Mouse (Mus musculus): ENCODE measurements around the gene Lysmd4. TPM values are rescaled to one million over a fixed set of nuclear protein-coding genes. Genes with fewer than 3 reads are reported as not detected.

The Lysmd4 gene
- polyA plus RNA-seq (2017; shearing (Covaris generic)) = 1 to 10 TPM; 5.1 to 8.8 TPM

DNA sequence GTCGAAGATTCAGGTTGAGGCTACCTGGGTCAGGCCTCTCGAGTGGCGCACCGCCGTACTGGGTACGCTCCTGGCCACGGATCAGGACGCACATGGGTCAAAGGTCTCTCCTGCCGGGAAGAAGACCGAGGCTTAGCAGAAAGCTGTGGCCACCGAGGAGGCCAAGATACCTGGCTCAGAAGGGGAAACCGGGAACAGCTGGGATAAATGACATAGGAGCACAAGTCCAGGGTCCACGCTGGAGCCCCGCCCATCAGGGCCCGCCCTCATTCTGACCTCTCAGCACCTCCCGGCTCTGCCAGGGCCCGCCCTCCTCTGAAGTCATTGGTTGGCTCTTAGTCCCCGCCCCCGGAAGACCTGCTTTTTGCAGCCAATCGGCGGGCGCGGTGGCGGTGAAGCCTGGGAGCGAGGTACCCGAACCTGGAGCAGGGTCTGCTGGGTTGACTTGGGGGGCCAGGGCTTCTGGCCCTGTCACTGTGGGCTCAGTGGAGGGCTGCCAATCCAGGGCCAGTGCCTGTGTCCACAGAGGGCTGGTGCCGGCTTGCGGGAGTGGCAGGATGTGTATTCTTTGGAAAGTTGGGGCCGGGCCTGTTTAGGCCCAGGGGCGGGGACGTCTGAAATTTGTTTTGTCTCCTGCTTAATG is at the start of gene Lysmd4:
TSS of gene Lysmd4 (plus strand) at position 325 of the 643 bp plus-strand sequence.
- ATAC-seq = peak; percentile 99

DNA sequence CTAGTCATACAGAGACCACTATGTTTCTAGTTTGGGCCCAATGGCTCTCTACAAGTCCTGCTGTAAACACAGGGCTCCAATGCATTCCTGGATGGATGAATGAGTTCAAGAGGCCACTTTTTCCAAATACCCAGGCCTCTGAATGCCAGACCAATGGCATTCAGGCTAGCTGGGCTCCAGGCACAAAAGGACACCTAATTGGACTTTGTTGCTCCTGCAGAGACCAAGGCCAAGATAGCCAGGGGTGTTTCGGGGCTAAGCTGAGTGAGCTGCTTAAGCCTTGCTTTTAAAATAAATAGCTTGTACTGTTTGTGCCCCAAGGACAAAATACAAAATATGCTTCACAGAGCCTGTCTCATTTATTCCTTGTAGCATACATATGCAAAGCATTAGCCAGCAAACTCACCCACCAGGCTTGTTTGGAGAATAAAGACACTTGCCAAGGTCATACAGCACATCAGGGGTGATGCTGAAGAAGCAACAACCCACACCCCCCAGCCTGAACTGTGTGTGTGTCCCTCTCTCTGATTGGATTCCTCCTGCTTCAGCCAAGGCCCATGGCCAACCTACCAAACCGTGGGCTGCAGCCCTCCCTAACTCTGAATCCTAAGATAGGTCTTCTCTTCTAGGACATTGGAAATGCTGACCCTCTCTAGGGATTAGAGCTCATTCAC is 48.7 kb upstream of the Lysmd4 start:
- no peak for ATAC-seq

DNA sequence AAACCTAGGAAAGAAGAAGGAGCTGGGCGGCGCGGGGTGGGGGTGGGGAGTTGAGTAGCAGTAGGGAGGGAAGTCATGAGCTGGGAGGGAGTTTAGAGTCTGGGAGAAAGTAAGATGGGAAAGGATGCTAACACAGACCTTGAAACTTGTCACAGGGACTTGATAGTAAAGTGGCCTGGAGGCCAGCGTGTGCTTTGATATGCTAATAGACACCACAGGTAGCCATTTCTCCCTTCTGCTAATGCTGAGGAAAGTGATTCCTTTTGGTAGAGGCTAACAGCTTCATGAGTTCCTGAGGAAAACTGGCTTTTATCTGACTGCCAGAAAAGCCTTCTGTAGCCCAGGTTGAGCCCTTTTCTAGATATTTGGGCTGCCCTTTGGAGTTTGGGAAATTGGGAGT is 38.6 kb upstream of the Lysmd4 start:
- no peak for ATAC-seq

DNA sequence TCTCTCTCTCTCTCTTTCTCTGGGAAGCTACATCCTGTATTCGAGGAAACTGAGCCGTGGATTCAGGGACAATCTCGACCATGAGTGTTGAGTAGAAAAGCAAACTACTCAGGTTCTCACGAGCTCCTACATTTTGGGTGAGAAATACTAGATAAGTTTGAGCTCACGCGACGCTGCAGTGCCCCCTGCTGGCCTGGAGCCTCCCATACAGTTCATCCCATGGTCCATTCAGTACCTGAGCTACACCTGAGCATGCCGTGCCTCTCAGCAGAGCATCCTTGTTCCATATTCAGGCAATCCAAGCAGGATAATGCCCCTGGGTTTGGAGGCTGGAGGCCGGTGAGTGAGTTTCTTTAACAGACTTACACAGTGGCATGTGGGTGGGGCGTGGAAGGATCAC is 22.9 kb upstream of the Lysmd4 start:
- ATAC-seq = no peak

DNA sequence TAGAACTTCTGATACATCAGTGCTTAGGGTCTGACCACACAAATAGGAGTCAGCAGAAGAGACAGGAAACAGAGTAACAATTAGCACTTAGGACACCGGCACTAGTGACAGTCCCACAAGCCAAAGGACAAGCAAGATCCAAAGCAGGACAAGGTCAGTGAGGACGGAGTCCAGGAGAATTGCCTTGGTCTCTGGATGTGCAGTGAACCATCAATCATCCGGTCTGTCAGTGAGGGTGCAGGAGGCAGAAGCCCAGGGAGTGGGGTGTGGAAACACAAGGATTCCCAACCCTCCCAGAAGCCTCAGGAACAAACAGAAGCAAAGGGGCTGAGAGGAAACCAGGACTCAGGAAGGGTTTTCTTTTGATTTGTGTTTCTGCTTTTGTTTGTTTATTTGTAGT is 18.7 kb upstream of the Lysmd4 start:
- ATAC-seq = no peak

DNA sequence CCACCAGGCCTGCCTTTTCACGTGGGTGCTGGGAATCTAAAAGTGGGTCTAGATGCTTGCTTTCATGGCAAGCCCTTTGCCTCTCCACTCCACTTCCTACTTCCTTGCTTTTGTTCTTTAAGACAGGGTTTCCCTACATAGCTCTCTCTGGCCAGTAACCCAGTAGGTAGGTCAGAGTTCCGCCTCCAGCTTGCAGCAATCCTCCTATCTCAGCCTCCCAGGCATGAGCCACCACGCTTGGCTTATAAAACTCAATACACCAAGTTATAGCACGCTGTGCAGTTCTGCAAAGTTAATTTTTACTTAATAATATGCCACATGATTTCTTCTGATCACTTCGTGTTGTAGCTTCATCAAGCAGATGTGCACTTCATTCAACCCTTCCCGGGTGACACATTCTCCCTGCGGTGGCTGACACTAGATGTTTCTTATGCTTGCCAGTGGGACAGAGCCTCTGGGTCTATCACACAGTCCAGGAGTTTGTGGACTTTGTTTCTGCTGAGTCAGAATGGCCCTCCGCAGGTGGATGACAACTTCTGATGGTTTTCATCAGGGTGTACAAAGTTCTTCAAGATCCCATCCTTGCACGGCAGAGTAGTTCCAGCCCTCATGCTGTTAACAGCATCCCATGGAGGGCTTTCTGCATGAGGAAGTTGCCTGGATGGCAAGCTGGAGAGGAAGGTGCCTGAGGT is 16.5 kb upstream of the Lysmd4 start:
- ATAC-seq = no peak

DNA sequence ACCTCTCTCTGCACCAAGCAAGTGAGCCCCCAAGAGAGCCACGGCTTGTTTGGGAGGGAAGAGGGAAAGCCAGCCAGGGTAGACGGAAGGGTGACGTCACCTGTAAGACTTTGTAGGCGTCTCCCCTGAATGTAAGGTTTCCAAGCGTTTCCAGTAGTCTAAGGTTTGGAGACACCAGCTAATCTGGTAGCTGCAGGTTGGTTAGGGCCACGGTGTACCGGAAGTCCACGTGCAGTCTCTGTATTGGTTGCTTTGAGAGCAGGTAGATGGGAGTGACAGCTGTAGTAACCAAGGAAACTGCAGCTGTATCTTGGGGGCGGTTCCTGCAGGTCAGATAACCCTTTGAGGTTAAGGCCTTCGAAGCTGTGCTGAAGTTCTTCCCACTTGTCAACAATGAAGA is 15.8 kb upstream of the Lysmd4 start:
- no peak for ATAC-seq

DNA sequence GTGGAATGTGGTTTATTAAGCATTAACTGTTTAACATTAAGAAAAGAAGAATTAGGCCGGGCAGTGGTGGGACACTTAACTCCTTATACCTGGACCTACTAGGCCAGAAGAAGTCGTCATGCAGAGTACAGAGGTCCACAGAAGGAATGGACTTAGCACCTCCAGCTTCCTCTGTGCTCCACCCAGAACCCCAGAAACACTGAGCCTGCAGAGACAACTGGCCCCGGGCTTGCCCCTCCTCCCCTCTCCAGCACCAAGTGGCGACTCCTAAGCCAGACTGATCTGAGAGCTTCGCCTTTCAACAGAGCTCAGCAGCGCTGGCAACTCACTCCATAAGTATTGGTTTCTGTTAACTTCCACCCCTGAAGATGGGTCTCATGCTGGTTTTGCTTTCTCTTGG is 14.6 kb upstream of the Lysmd4 start:
- no peak for ATAC-seq

DNA sequence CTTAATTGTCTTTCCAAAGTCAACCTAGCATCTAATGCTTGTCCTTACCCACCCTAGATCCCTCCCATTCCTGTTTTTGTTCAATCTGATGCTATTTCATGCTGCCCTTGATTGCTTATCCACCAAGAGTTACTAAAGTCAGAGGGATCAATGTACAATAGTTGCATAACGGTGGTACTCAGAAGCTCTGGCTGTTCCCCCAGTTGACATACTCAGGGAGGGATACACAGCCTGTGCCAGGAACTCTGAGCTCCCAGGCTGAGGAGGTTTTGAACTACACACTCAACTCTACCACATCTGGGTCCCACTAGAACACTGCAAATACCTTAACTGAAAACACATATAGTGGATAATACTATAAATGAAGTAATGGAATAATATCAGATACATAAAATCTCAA is 14.0 kb upstream of the Lysmd4 start:
- ATAC-seq = no peak

DNA sequence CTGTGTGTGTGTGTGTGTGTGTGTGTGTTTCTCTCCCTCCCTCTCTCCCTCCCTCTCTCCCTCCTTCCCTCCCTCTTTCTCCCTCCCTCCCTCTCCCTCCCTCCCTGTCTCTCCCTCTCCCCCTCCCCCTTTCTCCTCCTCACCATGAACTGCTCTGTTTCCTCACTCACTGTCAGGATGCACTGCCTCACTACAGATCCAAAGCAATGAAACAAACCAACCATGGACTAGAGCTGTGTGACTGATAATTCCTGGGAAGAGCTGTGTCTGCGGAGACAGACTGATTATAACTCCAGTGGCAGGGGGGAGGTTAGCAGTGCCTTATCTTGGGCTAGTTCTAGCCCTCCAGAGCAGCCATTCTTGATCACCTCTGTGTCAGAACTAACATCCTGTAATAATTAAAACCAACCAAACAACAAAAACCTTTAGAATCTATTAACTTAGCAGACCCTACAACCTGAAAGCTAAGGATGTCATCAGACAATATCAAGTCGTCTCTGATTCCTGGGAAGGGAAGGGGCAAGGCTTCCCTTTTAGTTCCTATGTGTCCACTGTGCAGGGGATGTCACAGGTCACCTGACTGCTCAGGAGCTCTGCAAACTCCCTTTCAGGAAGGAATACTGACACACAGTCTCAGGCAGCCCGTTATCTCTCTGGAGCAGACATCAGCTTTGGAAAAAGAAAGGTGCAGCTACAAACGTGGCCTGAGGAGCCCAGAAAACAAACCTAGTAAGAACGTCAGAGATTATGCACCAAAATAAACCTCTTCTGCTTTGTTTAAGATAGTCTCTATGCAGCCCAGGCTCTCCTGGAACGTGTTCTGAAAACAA is 12.1 kb upstream of the Lysmd4 start:
- ATAC-seq = no peak

DNA sequence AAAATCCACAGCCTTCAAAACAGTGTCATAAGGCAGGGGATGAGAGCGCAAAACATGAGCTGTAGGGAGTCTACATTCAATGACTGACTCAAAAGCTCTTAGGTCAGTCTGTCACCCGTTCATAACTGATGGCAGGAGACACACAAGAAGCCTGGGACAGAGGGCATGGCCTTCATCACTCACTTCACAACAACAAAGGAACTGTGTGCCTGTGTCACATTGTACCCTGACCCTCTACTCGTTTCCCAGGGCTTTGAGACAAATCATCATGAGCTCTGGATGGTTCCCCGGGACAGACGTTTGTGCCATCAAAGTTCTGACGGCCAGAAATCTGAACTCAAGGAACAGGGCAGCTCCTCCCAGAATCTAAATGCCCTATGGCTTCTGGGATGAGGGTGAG is 11.0 kb upstream of the Lysmd4 start:
- no peak for ATAC-seq

DNA sequence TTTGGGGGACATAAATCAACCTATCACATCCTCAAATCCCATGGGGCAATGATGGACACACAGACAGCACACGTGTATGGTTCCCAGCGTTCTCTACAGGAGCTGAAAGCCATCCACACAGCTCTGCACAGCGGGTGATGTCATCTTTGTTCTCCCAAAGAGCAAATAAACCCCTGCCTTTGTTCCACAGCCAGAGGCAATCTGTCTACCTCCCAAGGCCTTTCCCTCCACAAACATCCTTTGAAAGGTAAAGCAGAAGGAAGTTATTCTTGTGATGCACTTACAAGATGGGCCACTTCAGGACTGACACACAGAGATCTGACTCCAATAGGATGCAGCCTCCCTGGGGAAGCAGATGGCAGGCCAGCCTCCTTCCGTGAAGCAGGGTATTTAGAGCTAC is 10.4 kb upstream of the Lysmd4 start:
- no peak for ATAC-seq

DNA sequence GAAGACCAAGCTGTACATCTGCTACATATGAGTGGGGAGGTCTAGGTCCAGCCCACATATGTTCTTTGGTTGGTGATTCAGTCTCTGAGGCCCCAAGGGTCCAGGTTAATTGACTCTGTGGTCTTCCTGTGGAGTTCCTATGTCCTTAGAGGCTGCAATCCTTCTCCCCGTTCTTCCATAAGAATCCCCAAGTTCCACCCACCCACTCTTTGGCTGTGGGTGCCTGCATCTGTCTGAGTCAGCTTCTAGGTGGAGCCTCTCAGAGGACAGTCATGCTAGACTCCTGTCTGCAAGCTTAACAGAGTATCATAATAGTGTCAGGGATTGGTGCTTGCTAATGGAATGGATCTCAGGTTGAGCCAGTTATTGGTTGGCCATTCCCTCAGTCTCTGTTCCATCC is 8.8 kb upstream of the Lysmd4 start:
- ATAC-seq = no peak

DNA sequence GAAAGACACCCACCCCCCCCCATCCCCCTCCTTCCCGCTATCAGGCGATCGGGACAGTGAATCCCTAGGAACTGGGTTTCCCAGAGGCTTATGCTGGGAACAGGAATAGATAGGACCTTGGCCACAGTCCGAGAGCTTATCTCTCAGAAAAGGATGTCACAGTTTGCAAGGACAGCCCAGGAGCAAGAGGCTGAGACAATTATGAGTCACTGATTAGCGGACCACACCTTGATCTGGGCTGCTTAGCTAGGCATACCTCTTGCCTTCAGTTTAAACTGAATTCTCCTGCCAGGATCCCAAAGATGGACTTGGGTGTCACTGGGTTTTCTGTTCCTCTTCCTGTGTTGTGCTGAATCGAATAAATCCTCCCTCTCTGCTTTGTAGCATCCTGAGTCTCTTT is 6.0 kb upstream of the Lysmd4 start:
- no peak for ATAC-seq

DNA sequence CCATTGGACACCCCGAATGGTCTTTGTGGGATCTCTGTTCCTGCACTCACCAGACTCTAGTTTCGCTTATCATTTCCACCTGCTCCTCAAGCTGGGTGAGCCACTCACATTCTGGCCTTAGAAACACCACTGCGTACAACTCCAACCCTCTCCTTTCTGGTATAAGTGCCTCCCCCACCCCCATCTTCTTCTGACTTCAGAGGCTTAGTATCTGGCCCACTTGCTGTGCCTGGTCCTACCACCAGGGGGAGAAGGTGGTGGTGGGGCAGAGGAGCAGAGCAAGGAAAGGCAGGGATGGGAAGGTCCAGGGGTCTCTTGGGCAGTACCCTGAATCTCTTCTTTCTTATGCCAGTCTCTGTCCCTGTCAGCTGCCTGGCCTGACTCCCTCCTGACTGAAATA is 5.3 kb upstream of the Lysmd4 start:
- peak; percentile 71 for ATAC-seq

DNA sequence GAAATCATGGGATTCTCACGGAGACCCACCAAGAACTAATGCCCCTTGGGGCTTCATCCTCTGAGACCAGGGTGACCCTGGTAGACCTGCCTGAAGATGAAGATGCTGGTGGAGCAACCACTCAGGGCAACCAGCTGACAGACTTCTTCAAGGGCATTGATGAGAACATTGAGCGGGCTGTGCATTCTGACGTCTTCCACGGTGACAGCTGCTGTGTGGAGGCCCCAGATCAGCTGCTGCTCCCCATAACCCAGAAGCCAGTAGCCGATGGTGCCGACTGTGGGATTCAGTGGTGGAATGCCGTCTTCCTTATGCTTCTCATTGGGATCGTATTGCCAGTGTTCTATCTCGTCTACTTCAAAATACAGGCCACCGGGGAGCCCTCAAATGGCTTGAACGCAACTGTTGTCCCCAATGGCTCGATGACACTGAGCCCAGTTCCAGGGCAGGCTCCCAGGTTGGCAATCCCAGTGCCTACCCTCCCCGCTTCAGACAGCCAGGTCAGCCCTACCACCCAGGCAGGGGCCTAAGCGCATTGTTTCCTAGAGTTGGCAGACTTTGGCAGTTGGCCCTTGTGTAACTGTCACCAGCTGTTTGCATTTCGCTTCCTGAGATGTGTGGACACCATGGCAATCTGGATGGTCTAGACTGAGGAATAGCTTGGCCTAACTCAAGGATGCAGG is 3.7 kb downstream of the Lysmd4 start:
- ATAC-seq = no peak

DNA sequence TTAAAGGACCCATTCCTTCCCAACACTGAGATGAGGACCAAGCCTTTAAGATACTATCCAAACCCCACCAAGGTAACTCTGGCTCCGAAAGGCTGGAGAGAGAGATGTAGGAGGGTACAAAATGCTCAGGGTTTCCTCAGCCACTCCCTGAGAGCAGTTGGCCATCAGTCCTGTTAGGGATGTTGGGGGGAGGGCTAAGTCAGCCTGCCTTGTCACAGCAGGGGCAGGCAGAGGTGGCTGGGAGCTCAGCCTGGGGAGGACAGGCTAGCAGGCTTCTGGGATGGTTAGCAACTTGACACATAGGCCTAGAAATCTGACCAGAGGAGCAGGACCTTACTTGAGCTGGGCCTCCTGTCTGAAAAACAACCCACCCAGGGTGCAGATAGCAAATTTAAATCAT is 5.2 kb downstream of the Lysmd4 start:
- ATAC-seq = no peak

DNA sequence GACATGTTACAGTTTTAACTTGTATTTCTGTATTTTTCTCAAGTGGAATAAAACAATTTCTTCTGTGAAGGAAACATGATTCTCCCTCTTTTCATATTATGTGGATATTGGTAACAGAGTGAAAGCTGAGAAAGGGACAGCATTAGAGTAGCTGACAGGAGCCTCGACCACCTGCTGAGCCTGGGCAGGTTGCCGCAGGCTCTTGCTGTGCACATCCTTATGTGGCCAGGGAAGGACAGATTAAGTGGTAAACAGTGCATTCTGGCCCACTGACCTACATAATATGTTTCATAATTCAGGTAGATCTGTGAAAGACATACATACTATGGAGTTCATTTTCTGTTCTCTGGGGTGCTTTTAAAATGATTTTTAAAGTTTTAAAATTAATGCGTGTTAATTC is 6.0 kb downstream of the Lysmd4 start:
- no peak for ATAC-seq

DNA sequence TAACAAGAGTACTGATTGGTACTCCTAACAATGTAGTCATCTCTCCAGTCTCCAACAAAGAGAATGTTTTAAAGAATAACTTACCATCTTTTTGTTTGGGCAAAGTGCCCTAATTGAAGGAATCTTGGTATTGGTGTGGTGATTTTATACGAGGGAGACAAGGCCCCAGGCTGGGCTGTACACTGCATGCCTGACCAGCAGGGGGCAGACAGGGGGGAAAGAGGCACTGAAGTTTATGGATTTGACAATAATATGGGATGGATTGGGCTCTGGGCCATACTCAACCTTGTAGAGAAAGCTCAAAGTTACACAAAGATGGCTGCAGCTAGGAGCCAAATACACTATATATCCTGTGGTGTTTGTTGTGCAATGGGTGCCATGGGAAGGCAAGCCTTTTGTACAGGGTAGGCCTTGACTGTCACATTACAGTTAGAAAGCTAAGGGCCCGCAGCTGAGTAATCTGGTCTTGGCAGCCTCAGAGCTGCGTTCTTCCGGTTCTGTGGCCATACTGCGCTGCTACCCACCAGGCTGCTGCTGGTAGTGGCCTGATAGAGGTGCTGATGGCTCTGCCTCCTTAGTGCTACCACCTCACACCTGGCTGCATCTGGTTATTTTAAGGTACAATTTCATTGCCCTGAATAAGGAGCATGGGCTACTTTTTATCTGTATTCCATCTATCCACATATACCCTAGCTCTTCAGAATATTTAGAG is 6.7 kb downstream of the Lysmd4 start:
- peak; percentile 73 for ATAC-seq

DNA sequence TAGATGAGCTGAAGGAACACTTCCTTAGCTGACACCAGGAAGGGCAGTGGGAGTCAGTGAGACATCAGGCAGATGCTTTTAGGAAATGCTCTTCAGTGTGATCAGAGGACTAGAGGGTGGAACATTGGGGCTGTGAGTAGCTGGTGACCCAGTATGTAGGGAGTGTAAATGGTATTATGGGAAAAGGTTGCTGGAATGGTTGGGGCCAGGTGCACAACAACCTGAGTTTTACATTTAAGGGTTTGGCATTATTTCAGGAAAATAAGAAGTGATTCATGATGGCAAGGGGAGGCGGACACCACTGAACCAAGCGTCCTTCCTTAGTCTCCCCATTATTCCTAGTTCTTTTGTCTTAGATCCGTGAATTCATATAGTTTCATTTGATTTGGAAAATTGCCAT is 7.4 kb downstream of the Lysmd4 start:
- no peak for ATAC-seq

DNA sequence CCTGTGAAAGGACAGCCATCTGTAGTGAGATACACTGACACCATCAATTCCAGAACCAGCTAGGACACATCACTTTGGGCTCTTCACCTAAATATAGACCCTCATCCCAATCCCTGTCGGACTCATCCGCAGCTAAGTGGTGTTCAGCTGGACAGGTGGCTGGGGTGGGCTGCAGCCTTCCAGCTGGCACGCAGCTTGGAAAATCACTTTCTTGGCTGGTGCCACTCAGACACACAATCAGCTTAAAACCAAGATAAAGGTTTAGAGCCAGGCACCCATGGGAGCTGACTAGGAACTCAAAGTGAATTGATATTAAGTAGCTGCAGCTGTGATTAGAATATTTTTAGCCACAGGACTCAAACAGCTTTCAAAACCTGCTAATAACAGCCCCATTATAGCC is 7.9 kb downstream of the Lysmd4 start:
- no peak for ATAC-seq

DNA sequence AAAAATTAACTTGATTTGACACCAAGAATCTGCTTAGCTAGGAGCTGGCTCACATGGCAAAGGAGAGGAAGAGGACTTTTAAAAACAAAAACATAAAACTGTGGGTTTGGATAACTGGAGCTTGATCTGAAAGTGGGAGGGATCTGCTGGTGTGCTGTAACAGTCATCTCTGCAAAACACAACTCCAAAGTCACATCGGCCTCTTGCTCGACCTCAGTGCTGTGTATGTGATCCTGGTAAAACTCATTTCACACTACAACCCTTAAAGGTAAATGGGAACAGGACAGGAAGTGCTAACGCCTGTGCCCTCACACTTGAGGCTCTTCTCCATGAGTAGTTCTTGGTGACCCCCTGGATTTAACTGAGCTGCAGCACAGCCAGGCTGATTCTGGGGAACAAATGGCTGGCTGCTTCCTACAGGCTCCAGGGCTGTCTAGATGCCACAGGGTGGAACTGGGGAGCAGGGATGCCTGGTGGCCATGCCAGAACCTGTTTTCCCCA is 8.3 kb downstream of the Lysmd4 start:
- ATAC-seq = no peak

Measured in activated CD4-positive, CD25-positive, alpha-beta regulatory T cell, adult 4 months (primary cell).